Mouse (Mus musculus) c-Kit-positive CD71-positive TER-119-negative erythroid progenitor cells, embryonic 14.5 days (primary cell): Measurements from ENCODE around the gene Hist2h2be.
A peak's percentile ranks its signal among the peaks of the same experiment; 100 is the strongest.
"Not testable (repeated sequence)": the region's sequence is repeated elsewhere in the genome, so short reads cannot be mapped to it uniquely, and the experiment has no call there.

ENCODE experiments used
- DNase-seq: peaks from one replicate; pipeline ENCODE4 v3.0.0-alpha.2; 2013; ENCODE audit warnings: low read depth

Hist2h2be gene

GRCm38 (mm10) chr3:96220765-96221639, at the start of gene Hist2h2be, which contains the start of gene Hist2h2ac:
Gene Hist2h2be, plus strand, starts transcription at chr3:96221119.
Gene Hist2h2ac, minus strand, starts transcription at chr3:96220880.
- DNase-seq = peak; percentile 95

- peak; percentile 27 for DNase-seq
Measured at GRCm38 (mm10) chr3:96171583-96172196, 49.2 kb upstream of the Hist2h2be start.

GRCm38 (mm10) chr3:96172197-96173178, 48.4 kb upstream of the Hist2h2be start, which contains the start of gene Sf3b4:
Gene Sf3b4, plus strand, starts transcription at chr3:96172332.
- peak; percentile 79 for DNase-seq

GRCm38 (mm10) chr3:96173185-96173584, 47.7 kb upstream of the Hist2h2be start:
- DNase-seq = no peak

- not testable (repeated sequence) for DNase-seq
Measured at GRCm38 (mm10) chr3:96174042-96174441, 46.9 kb upstream of the Hist2h2be start.

- no peak for DNase-seq
Measured at GRCm38 (mm10) chr3:96175251-96175650, 45.7 kb upstream of the Hist2h2be start.

GRCm38 (mm10) chr3:96178427-96178826, 42.5 kb upstream of the Hist2h2be start:
- no peak for DNase-seq

GRCm38 (mm10) chr3:96178902-96179301, 42.0 kb upstream of the Hist2h2be start:
- no peak for DNase-seq

- no peak for DNase-seq
Measured at GRCm38 (mm10) chr3:96179531-96179930, 41.4 kb upstream of the Hist2h2be start.

GRCm38 (mm10) chr3:96180727-96181477, 40.0 kb upstream of the Hist2h2be start, which contains the start of gene Sv2a:
Gene Sv2a, plus strand, starts transcription at chr3:96181151.
- no peak for DNase-seq

- no peak for DNase-seq
Measured at GRCm38 (mm10) chr3:96181510-96182381, 39.2 kb upstream of the Hist2h2be start.

GRCm38 (mm10) chr3:96182382-96182776, 38.5 kb upstream of the Hist2h2be start:
- DNase-seq = no peak

- no peak for DNase-seq
Measured at GRCm38 (mm10) chr3:96192977-96193376, 27.9 kb upstream of the Hist2h2be start.

GRCm38 (mm10) chr3:96194966-96195365, 26.0 kb upstream of the Hist2h2be start:
- DNase-seq = no peak

- no peak for DNase-seq
Measured at GRCm38 (mm10) chr3:96195616-96196313, 25.2 kb upstream of the Hist2h2be start.

GRCm38 (mm10) chr3:96196437-96197128, 24.3 kb upstream of the Hist2h2be start:
- no peak for DNase-seq

GRCm38 (mm10) chr3:96197129-96197749, 23.7 kb upstream of the Hist2h2be start:
- peak; percentile 81 for DNase-seq

GRCm38 (mm10) chr3:96198181-96198580, 22.7 kb upstream of the Hist2h2be start:
- peak; percentile 44 for DNase-seq
